Mouse (Mus musculus): ENCODE data around the gene Capn2. TPM values are rescaled to one million over a fixed set of nuclear protein-coding genes. Genes with fewer than 3 reads are reported as not detected.

Gene Capn2
- total and polyA plus RNA-seq, 2 experiments from 2014 or later: 62.6 to 71.2 TPM

GRCm38 (mm10) chr1:182550761-182551160, 33.4 kb upstream of the Capn2 start:
- Histone ChIP-seq H3K27ac (ENCODE audit: low read depth) (no peak overlapping the region), H3K4me3 (ENCODE audit: low read depth, low read length) (no peak overlapping the region), H3K4me1 (ENCODE audit: control insufficient read depth, insufficient read depth) (no peaks in the 10 kb centered on the region), H3K27me3 (ENCODE audit: control insufficient read depth, insufficient read depth, low read length) (no peaks in the 10 kb centered on the region), H3K4me2 (ENCODE audit: low read depth, low read length) (no peak overlapping the region), H3K9ac (replicated peaks; ENCODE audit: low read depth, low read length) (no peak overlapping the region), H3K9me3 (replicated peaks; ENCODE audit: control insufficient read depth, low read length) (no peaks in the 10 kb centered on the region), H3K36me3 (replicated peaks; ENCODE audit: control insufficient read depth, insufficient read depth, low read length) (no peaks in the 10 kb centered on the region)
- 75% methylated on average over 8 of the region's 8 CpGs for WGBS
- DNase-seq (ENCODE audit: low spot score) (no peak), ATAC-seq (ENCODE audit: insufficient read depth, low read depth) (no peak)
- TF ChIP-seq CTCF (IDR thresholded peaks at IDR 0.05; ENCODE audit: low read depth) (no peak), EP300 (IDR thresholded peaks at IDR 0.05; ENCODE audit: low read depth) (no peak)

- no peak for ATAC-seq (ENCODE audit: insufficient read depth, low read depth)
- Histone ChIP-seq H3K9ac (replicated peaks; ENCODE audit: low read depth, low read length) (no peak overlapping the region), H3K4me3 (ENCODE audit: low read depth, low read length) (no peak overlapping the region), H3K4me2 (ENCODE audit: low read depth, low read length) (no peak overlapping the region), H3K36me3 (replicated peaks; ENCODE audit: control insufficient read depth, insufficient read depth, low read length) (no peaks in the 10 kb centered on the region), H3K9me3 (replicated peaks; ENCODE audit: control insufficient read depth, low read length) (no peaks in the 10 kb centered on the region), H3K4me1 (ENCODE audit: control insufficient read depth, insufficient read depth) (no peaks in the 10 kb centered on the region), H3K27ac (ENCODE audit: low read depth) (no peak overlapping the region), H3K27me3 (ENCODE audit: control insufficient read depth, insufficient read depth, low read length) (no peaks in the 10 kb centered on the region)
- TF ChIP-seq CTCF (IDR thresholded peaks at IDR 0.05; ENCODE audit: low read depth) (no peak), EP300 (IDR thresholded peaks at IDR 0.05; ENCODE audit: low read depth) (no peak)
- DNase-seq (ENCODE audit: low spot score): no peak
- 50% methylated on average over 1 of the region's 1 CpGs for WGBS
These were observed 26.5 kb upstream of the Capn2 start for GRCm38 (mm10) chr1:182543906-182544305.

- Histone ChIP-seq H3K27ac (ENCODE audit: low read depth) (no peak overlapping the region), H3K4me2 (ENCODE audit: low read depth, low read length) (no peak overlapping the region), H3K9ac (replicated peaks; ENCODE audit: low read depth, low read length) (no peak overlapping the region), H3K4me3 (ENCODE audit: low read depth, low read length) (no peak overlapping the region), H3K9me3 (replicated peaks; ENCODE audit: control insufficient read depth, low read length) (no peaks in the 10 kb centered on the region), H3K36me3 (replicated peaks; ENCODE audit: control insufficient read depth, insufficient read depth, low read length) (no peaks in the 10 kb centered on the region), H3K4me1 (ENCODE audit: control insufficient read depth, insufficient read depth) (no peaks in the 10 kb centered on the region), H3K27me3 (ENCODE audit: control insufficient read depth, insufficient read depth, low read length) (no peaks in the 10 kb centered on the region)
- 77% methylated on average over 8 of the region's 8 CpGs for WGBS
- no peak for DNase-seq (ENCODE audit: low spot score)
- ATAC-seq (ENCODE audit: insufficient read depth, low read depth): no peak
- TF ChIP-seq EP300 (IDR thresholded peaks at IDR 0.05; ENCODE audit: low read depth) (no peak), CTCF (IDR thresholded peaks at IDR 0.05; ENCODE audit: low read depth) (no peak)
These were observed 25.7 kb upstream of the Capn2 start for GRCm38 (mm10) chr1:182543136-182543535.

DNA sequence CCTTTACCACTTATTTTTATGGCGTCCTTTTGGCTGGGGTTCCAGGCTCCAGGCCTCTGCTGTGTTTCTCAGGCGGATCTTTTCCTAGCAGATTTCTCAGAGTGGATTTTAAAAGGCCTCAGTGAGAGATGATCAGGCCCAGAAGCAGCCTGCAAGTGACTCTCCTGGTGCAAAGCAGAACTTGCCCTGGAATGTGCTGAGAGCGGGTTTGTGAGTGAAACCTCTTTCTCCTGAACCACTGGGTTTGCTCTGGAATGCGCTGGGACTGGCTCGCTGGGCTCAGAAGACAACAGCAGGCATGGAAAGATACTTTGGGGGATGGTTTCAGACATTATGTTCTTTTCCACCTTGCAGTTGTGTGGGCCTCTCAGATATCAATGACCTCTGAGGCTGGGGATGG, 24.7 kb upstream of the Capn2 start:
- no peaks in the 10 kb centered on the region for H3K27me3 ChIP-seq (ENCODE audit: control insufficient read depth, insufficient read depth, low read length)
- no peak overlapping the region for H3K27ac ChIP-seq (ENCODE audit: low read depth)
- H3K4me3 ChIP-seq (ENCODE audit: low read depth, low read length): no peak overlapping the region
- no peak overlapping the region for H3K4me2 ChIP-seq (ENCODE audit: low read depth, low read length)
- no peaks in the 10 kb centered on the region for H3K36me3 ChIP-seq (replicated peaks; ENCODE audit: control insufficient read depth, insufficient read depth, low read length)
- H3K9ac ChIP-seq (replicated peaks; ENCODE audit: low read depth, low read length): no peak overlapping the region
- ATAC-seq (ENCODE audit: insufficient read depth, low read depth) (no peak), DNase-seq (ENCODE audit: low spot score) (no peak)
- WGBS: 54% methylated on average over 5 of the region's 5 CpGs
- no peaks in the 10 kb centered on the region for H3K4me1 ChIP-seq (ENCODE audit: control insufficient read depth, insufficient read depth)
- TF ChIP-seq CTCF (IDR thresholded peaks at IDR 0.05; ENCODE audit: low read depth): no peak
- TF ChIP-seq EP300 (IDR thresholded peaks at IDR 0.05; ENCODE audit: low read depth): no peak
- H3K9me3 ChIP-seq (replicated peaks; ENCODE audit: control insufficient read depth, low read length): no peaks in the 10 kb centered on the region

GRCm38 (mm10) chr1:182539023-182539940, 21.9 kb upstream of the Capn2 start:
- peak overlapping the region; percentile 40 for H3K4me3 ChIP-seq (ENCODE audit: low read depth, low read length)
- ATAC-seq (ENCODE audit: insufficient read depth, low read depth) (peak; percentile 84), DNase-seq (ENCODE audit: low spot score) (peak; percentile 91)
- no peaks in the 10 kb centered on the region for H3K36me3 ChIP-seq (replicated peaks; ENCODE audit: control insufficient read depth, insufficient read depth, low read length)
- peak overlapping the region; percentile 70 for H3K4me2 ChIP-seq (ENCODE audit: low read depth, low read length)
- H3K27ac ChIP-seq (ENCODE audit: low read depth): no peak overlapping the region
- TF ChIP-seq EP300 (IDR thresholded peaks at IDR 0.05; ENCODE audit: low read depth): no peak; the same call in 1 of the 2 replicates
- peak; percentile 74 for TF ChIP-seq CTCF (IDR thresholded peaks at IDR 0.05; ENCODE audit: low read depth)
- no peaks in the 10 kb centered on the region for H3K27me3 ChIP-seq (ENCODE audit: control insufficient read depth, insufficient read depth, low read length)
- no peaks in the 10 kb centered on the region for H3K9me3 ChIP-seq (replicated peaks; ENCODE audit: control insufficient read depth, low read length)
- peak overlapping the region; percentile 39; the same call in 1 of the 2 replicates for H3K9ac ChIP-seq (replicated peaks; ENCODE audit: low read depth, low read length)
- no peaks in the 10 kb centered on the region for H3K4me1 ChIP-seq (ENCODE audit: control insufficient read depth, insufficient read depth)
- WGBS: 20% methylated on average over 9 of the region's 9 CpGs
